Mouse (Mus musculus) intestine, postnatal 0 days (tissue): ENCODE data around the gene Prkcb. TPM values are rescaled to one million over a fixed set of nuclear protein-coding genes. Genes with fewer than 3 reads are reported as not detected.
A peak's percentile ranks its signal among the peaks of the same experiment; 100 is the strongest.

Experiments used
- ATAC-seq: fragments of 200-750 bp; cut with Nextera tagmentation; 2 replicates; pipeline ENCODE4 v1.8.0; 2017; ENCODE audit warnings: mild to moderate bottlenecking, moderate TSS enrichment, moderate library complexity
- H3K27ac ChIP-seq: fragments of 300-500 bp; sonication (generic); 2 replicates; pipeline ENCODE4 v1.5.1; 2014; ENCODE audit warnings: mild to moderate bottlenecking, low read depth, low read length, moderate library complexity
- H3K27me3 ChIP-seq: fragments of 300-500 bp; sonication (generic); replicated peaks from 2 replicates; pipeline ENCODE4 v1.6.1; 2014; ENCODE audit warnings: low read length, mixed read lengths; ENCODE audit not compliant: control insufficient read depth, insufficient read depth
- H3K36me3 ChIP-seq: fragments of 300-500 bp; sonication (generic); 2 replicates; pipeline ENCODE4 v1.6.1; 2014; ENCODE audit warnings: mild to moderate bottlenecking, moderate library complexity; ENCODE audit not compliant: control insufficient read depth, insufficient read depth
- H3K4me1 ChIP-seq: fragments of 300-500 bp; sonication (generic); replicated peaks from 2 replicates; pipeline ENCODE4 v1.6.1; 2014; ENCODE audit warnings: antibody characterized with exemption, low read length, mixed read lengths; ENCODE audit not compliant: control insufficient read depth, insufficient read depth
- H3K4me2 ChIP-seq: fragments of 300-500 bp; sonication (generic); replicated peaks from 2 replicates; pipeline ENCODE4 v1.6.1; 2014; ENCODE audit warnings: low read depth, mild to moderate bottlenecking, moderate library complexity
- H3K4me3 ChIP-seq: fragments of 300-500 bp; sonication (generic); 2 replicates; pipeline ENCODE4 v1.5.1; 2014; ENCODE audit warnings: low read depth, low read length
- H3K9ac ChIP-seq: fragments of 300-500 bp; sonication (generic); 2 replicates; pipeline ENCODE4 v1.6.1; 2014; ENCODE audit warnings: mild to moderate bottlenecking, low read depth, low read length
- H3K9me3 ChIP-seq: fragments of 300-500 bp; sonication (generic); 2 replicates; pipeline ENCODE4 v1.6.1; 2016; ENCODE audit warnings: mixed run types; ENCODE audit not compliant: control insufficient read depth
- CTCF ChIP-seq: sonication (generic); IDR thresholded peaks from 2 replicates; pipeline ENCODE4 v1.5.1; 2016; ENCODE audit warnings: low read depth, mild to moderate bottlenecking, control low read depth, antibody characterized with exemption, moderate library complexity
- WGBS: fragments of 180-500 bp; shearing (Covaris S2); extraction: QIAGEN DNeasy Blood & Tissue Kit; methylation state at CpG from one replicate; pipeline ENCODE4 v1.1.7; 2014; 5-methylcytosine and 5-hydroxymethylcytosine counted together
- polyA plus RNA-seq: library from polyadenylated mRNA; unstranded; fragments of >200 nt; fragmentation: Nextera tagmentation; extraction: Ambion mirVana; gene quantifications from 2 replicates; pipeline ENCODE4 v1.2.1, GENCODE M21; 2015

The Prkcb gene
- polyA plus RNA-seq, 1 experiment from 2014 or later, result 4.7 TPM

- Histone ChIP-seq H3K36me3 (no peaks in the 10 kb centered on the region), H3K9ac (no peak overlapping the region), H3K9me3 (no peaks in the 10 kb centered on the region), H3K4me2 (no peak overlapping the region), H3K4me3 (no peak overlapping the region), H3K27ac (no peak overlapping the region), H3K27me3 (no peaks in the 10 kb centered on the region), H3K4me1 (no peaks in the 10 kb centered on the region)
- ATAC-seq, result no peak
- no peak for TF ChIP-seq CTCF
- WGBS, result 50% methylated on average over 2 of the region's 2 CpGs
These were observed 171.5 kb downstream of the Prkcb start for GRCm38 (mm10) chr7:122460020-122460419.

- no peak for ATAC-seq
- 40% methylated on average over 8 of the region's 8 CpGs for WGBS
- Histone ChIP-seq H3K9me3 (no peaks in the 10 kb centered on the region), H3K4me3 (no peak overlapping the region), H3K9ac (no peak overlapping the region), H3K27me3 (no peaks in the 10 kb centered on the region), H3K4me1 (no peaks in the 10 kb centered on the region), H3K27ac (no peak overlapping the region), H3K4me2 (no peak overlapping the region), H3K36me3 (no peaks in the 10 kb centered on the region)
- TF ChIP-seq CTCF, result peak; percentile 82
These were observed 177.4 kb downstream of the Prkcb start for GRCm38 (mm10) chr7:122465823-122466549.

GRCm38 (mm10) chr7:122466722-122467121, 178.2 kb downstream of the Prkcb start:
- Histone ChIP-seq H3K9ac (no peak overlapping the region), H3K27ac (no peak overlapping the region), H3K4me2 (no peak overlapping the region), H3K36me3 (no peaks in the 10 kb centered on the region), H3K9me3 (no peaks in the 10 kb centered on the region), H3K4me1 (no peaks in the 10 kb centered on the region), H3K4me3 (no peak overlapping the region), H3K27me3 (no peaks in the 10 kb centered on the region)
- WGBS, result 44% methylated on average over 2 of the region's 2 CpGs
- TF ChIP-seq CTCF, result no peak
- no peak for ATAC-seq

- H3K27me3 ChIP-seq, result no peaks in the 10 kb centered on the region
- H3K36me3 ChIP-seq, result no peaks in the 10 kb centered on the region
- WGBS, result 68% methylated on average over 8 of the region's 8 CpGs
- H3K9me3 ChIP-seq, result no peaks in the 10 kb centered on the region
- ATAC-seq, result no peak
- no peaks in the 10 kb centered on the region for H3K4me1 ChIP-seq
- H3K4me3 ChIP-seq, result no peak overlapping the region
- TF ChIP-seq CTCF, result no peak
- H3K27ac ChIP-seq, result no peak overlapping the region
- no peak overlapping the region for H3K4me2 ChIP-seq
- H3K9ac ChIP-seq, result no peak overlapping the region
These were observed 179.3 kb downstream of the Prkcb start for GRCm38 (mm10) chr7:122467831-122468230.

- H3K27ac ChIP-seq, result no peak overlapping the region
- no peak overlapping the region for H3K4me3 ChIP-seq
- no peak overlapping the region for H3K9ac ChIP-seq
- no peaks in the 10 kb centered on the region for H3K36me3 ChIP-seq
- WGBS, result 51% methylated on average over 18 of the region's 18 CpGs
- H3K27me3 ChIP-seq, result no peaks in the 10 kb centered on the region
- TF ChIP-seq CTCF, result peak; percentile 95
- H3K4me2 ChIP-seq, result no peak overlapping the region
- H3K9me3 ChIP-seq, result no peaks in the 10 kb centered on the region
- no peaks in the 10 kb centered on the region for H3K4me1 ChIP-seq
- ATAC-seq, result no peak
These were observed 182.1 kb downstream of the Prkcb start for GRCm38 (mm10) chr7:122470370-122471280.

- no peak overlapping the region for H3K4me3 ChIP-seq
- no peaks in the 10 kb centered on the region for H3K27me3 ChIP-seq
- H3K9ac ChIP-seq, result no peak overlapping the region
- H3K4me2 ChIP-seq, result no peak overlapping the region
- H3K4me1 ChIP-seq, result no peaks in the 10 kb centered on the region
- no peak for ATAC-seq
- H3K36me3 ChIP-seq, result no peaks in the 10 kb centered on the region
- H3K27ac ChIP-seq, result no peak overlapping the region
- H3K9me3 ChIP-seq, result no peaks in the 10 kb centered on the region
- TF ChIP-seq CTCF, result no peak
- 77% methylated on average over 5 of the region's 5 CpGs for WGBS
These were observed 183.7 kb downstream of the Prkcb start for GRCm38 (mm10) chr7:122472223-122472622.
